Comparison of ENCODE assay signal across 9 mouse cellular contexts in the genomic region with DNA sequence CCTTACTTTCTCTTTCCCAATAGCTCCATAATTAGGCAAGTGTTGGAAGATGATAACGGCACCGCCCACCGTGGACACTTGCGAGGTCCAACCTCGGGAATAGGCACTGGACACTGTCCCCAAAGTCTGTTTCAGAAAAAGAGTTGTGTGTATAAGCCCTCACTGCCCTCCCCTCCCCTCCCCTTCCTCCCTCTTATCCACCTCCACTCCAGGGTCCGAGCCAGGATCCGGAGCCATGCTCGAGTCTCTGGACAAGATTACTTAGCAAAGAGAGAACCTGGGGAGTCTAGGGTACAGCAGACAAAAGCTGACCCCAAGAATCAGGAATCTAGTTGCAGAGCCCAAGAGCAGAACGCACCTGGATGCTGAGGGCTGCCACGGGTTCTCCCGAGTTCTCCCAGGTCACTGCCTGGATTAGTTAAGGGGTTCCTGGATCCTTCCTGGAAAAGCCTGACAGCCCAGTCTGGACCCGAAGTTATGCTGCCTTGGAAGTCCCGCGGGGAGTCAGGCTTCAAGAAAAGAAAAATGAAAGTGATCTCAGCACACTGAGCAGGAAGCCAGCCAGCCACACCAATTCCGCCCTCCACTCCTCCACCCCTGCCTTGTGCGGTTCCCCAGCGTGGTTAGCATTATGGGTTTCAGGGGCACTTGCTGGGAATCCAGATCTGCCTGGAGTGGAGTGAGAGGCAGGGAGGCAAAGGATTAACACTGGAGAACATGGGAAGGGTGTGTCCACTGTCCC. TPM values are rescaled to one million over a fixed set of nuclear protein-coding genes. Genes with fewer than 3 reads are reported as not detected.
DNase-seq lines count a peak whose midpoint lies in the region; ATAC-seq and TF ChIP-seq lines count a peak whose summit lies in the region.
"Not testable (repeated sequence)": the region's sequence is repeated elsewhere in the genome, so short reads cannot be mapped to it uniquely, and the experiment has no call there.
"Had no signal": no experiment of that assay in that cellular context is flagged by ENCODE, and none has a peak within 500 bp of the region (broad histone marks: within the 10 kb centered on the region; RNA-seq: fewer than 3 reads in every experiment).

Gene Sp110 (minus strand): TSS at position 547 of the 742 bp plus-strand sequence.

- TF ChIP-seq CTCF in CH12.LX (conservative IDR thresholded peaks at IDR 0.05 in 1 of 2, IDR thresholded peaks at IDR 0.05 in 1 of 2; ENCODE audit: low read depth in 2 of 2, low read length in 2 of 2); heart, adult 2 months (IDR thresholded peaks at IDR 0.05); spleen, adult 2 months (IDR thresholded peaks at IDR 0.05; ENCODE audit: extremely low read depth, insufficient read depth, insufficient read length, insufficient replicate concordance): not testable (repeated sequence)

- TF ChIP-seq RAD21 in CH12.LX (IDR thresholded peaks at IDR 0.05; ENCODE audit: low read depth, low read length): not testable (repeated sequence)

- in situ Hi-C loops in CH12.LX (cut with MboI; ENCODE audit: low pct_ligation_motif_present, low pct_unique_long_range_greater_than_20kb, low sequenced_read_pairs): not testable (repeated sequence)

- ATAC-seq in megakaryocyte progenitor cell, adult 5-6 weeks (replicated peaks; ENCODE audit: poor library complexity): 0 out of 2 replicates have a peak, but pooled peaks have one; percentile 42

- WGBS in heart, adult 2 months: 51% methylated on average over 17 of the region's 17 CpGs
- 47% methylated on average over 17 of the region's 17 CpGs for WGBS in spleen, adult 2 months

- TF ChIP-seq POLR2A in CH12.LX (IDR thresholded peaks at IDR 0.05; ENCODE audit: low read depth, low read length); heart, adult 2 months (IDR thresholded peaks at IDR 0.05; ENCODE audit: insufficient read depth, low read depth, low read length); spleen, adult 2 months (IDR thresholded peaks at IDR 0.05; ENCODE audit: low read depth, low read length): not testable (repeated sequence)

- H3K9me3 ChIP-seq in CH12.LX (replicated peaks; ENCODE audit: low read length): not testable (repeated sequence)

- H3K27me3 ChIP-seq in CH12.LX (replicated peaks); heart, adult 2 months (ENCODE audit: control insufficient read depth, insufficient read depth, low read length); spleen, adult 2 months (ENCODE audit: control insufficient read depth, insufficient read depth, low read length): not testable (repeated sequence)

- dilution Hi-C loops in CH12.LX (cut with MboI; ENCODE audit: extremely low pct_ligation_motif_present, extremely low pct_unique_long_range_greater_than_20kb, low sequenced_read_pairs): not testable (repeated sequence)

- not testable (repeated sequence) for H3K27ac ChIP-seq in CH12.LX (ENCODE audit: insufficient read depth, low read depth); brown adipose tissue, adult 24 weeks (replicated peaks; ENCODE audit: low read depth, low read length); heart, adult 2 months
- 0 out of 2 replicates have a peak within 1 kb of the TSS, but pooled peaks have one; percentile 62 for H3K27ac ChIP-seq in spleen, adult 2 months (ENCODE audit: insufficient read depth, low read length)

- H3K79me2 ChIP-seq in CH12.LX (replicated peaks; ENCODE audit: control insufficient read depth, extremely low read depth, insufficient read depth, poor library complexity, severe bottlenecking); heart, adult 2 months (replicated peaks; ENCODE audit: control insufficient read depth, insufficient read depth, low read length): not testable (repeated sequence)

- H3K4me3 ChIP-seq in CH12.LX (replicated peaks in 1 of 3; ENCODE audit: low read depth in 2 of 3, low read length in 2 of 3, poor library complexity in 1 of 3): peak within 1 kb of the TSS in 2 of 3 experiments; percentile 42 to 46
- H3K4me3 ChIP-seq in brown adipose tissue, adult 24 weeks (ENCODE audit: insufficient read depth, low read depth, low read length): peak within 1 kb of the TSS; percentile 46
- not testable (repeated sequence) for H3K4me3 ChIP-seq in heart, adult 2 months
- H3K4me3 ChIP-seq in spleen, adult 2 months (ENCODE audit: extremely low read depth, insufficient read depth, insufficient read length): peak within 1 kb of the TSS; percentile 50

- peak within 1 kb of the TSS; percentile 81 for H3K4me2 ChIP-seq in CH12.LX (ENCODE audit: insufficient read depth, low read depth, poor library complexity, severe bottlenecking)

- DNase-seq in CH12.LX (ENCODE audit: extremely low read depth): peak; percentile 57
- DNase-seq in heart, adult 2 months: peak; percentile 46 to 50
- peak; percentile 14 to 36 for DNase-seq in kidney, postnatal 36 days
- DNase-seq in lung, adult 18-20 months: peak; percentile 44
- DNase-seq in spleen, adult 2 months (ENCODE audit: low read depth in 1 of 2, low spot score in 2 of 2): peak in 1 of 2 experiments; percentile 49
- DNase-seq in thymus, postnatal 4 days: peak; percentile 45

- TF ChIP-seq EP300 in CH12.LX (IDR thresholded peaks at IDR 0.05; ENCODE audit: low read length); heart, adult 2 months (IDR thresholded peaks at IDR 0.05; ENCODE audit: insufficient read depth, low read depth, low read length): not testable (repeated sequence)

- H3K9ac ChIP-seq in CH12.LX (ENCODE audit: insufficient read depth, low read depth): peak within 1 kb of the TSS; percentile 78
- not testable (repeated sequence) for H3K9ac ChIP-seq in heart, adult 2 months (ENCODE audit: low read depth, low read length)

- H3K36me3 ChIP-seq in CH12.LX (replicated peaks in 1 of 2; ENCODE audit: control insufficient read depth in 1 of 2, insufficient read depth in 1 of 2, low read length in 1 of 2); heart, adult 2 months (ENCODE audit: control insufficient read depth, insufficient read depth, low read length); spleen, adult 2 months (ENCODE audit: control insufficient read depth, insufficient read depth, low read length): not testable (repeated sequence)

- H3K4me1 ChIP-seq in CH12.LX (ENCODE audit: control insufficient read depth in 1 of 2, insufficient read depth in 2 of 2); brown adipose tissue, adult 24 weeks (ENCODE audit: control insufficient read depth, insufficient read depth, insufficient read length, low read length); heart, adult 2 months (ENCODE audit: control insufficient read depth, insufficient read depth, low read length); spleen, adult 2 months (ENCODE audit: control insufficient read depth, insufficient read depth, insufficient read length): not testable (repeated sequence)

- intact Hi-C loops in heart, adult 2 months (cut with DNase I): not testable (repeated sequence)

TF ChIP-seq in CH12.LX, 34 proteins besides CTCF, POLR2A, EP300 and RAD21:
- TF ChIP-seq MXI1 (IDR thresholded peaks at IDR 0.05; ENCODE audit: low read depth, low read length): 0 out of 2 replicates have a peak, but pooled peaks have one; percentile 12

RNA-seq across cellular contexts. Expression of gene Sp110, which starts in this region (rescaled TPM):
- 61.7 and 62.8 TPM in 2 replicates for total RNA-seq in CH12.LX (2012; rRNA removed)
- total RNA-seq in CH12.LX (2014; rRNA removed): 72.0 and 77.8 TPM in 2 replicates
- 169 and 175 TPM in 2 replicates for polyA plus RNA-seq in CH12.LX (2012; ENCODE audit: insufficient read length, low read depth)
- 2.4 and 2.7 TPM in 2 replicates for polyA plus RNA-seq in brown adipose tissue, adult 24 weeks (2012; ENCODE audit: insufficient read depth, insufficient read length, missing spikeins)
- 1 to 10 TPM; 3.0 to 3.2 TPM for total RNA-seq in heart, adult 2 months (2021)
- polyA plus RNA-seq in heart, adult 2 months (2012; rRNA removed): 7.3 and 11.6 TPM in 2 replicates
- total RNA-seq in megakaryocyte progenitor cell, adult 5-6 weeks (2015): 114 and 132 TPM in 2 replicates
- 114 and 149 TPM in 2 replicates for total RNA-seq in megakaryocyte progenitor cell, adult 5-6 weeks (2017)
- 54.2 and 57.5 TPM in 2 replicates for polyA plus RNA-seq in spleen, adult 2 months (2012; rRNA removed)
- polyA plus RNA-seq: myocyte had no signal

Comparison
In these comparisons a context has a peak if more than half of its experiments do, and no peak if none do; other contexts are left out.
1. RNA of gene Sp110 (total RNA-seq): 114 to 149 TPM in megakaryocyte progenitor cell, adult 5-6 weeks and 61.7 to 77.8 TPM in CH12.LX; 3.0 to 3.2 TPM in heart, adult 2 months; every median in the first group is over 10 times any median in the second.